Mouse (Mus musculus) liver, adult 2 months (tissue): Measurements from ENCODE around the gene Srgap3.

Experiments used
- CTCF ChIP-seq: fragments of 200-500 bp; IDR thresholded peaks from 2 replicates; pipeline ENCODE4 v1.5.1; 2011; ENCODE audit warnings: low read depth, low read length, control low read depth
- POLR2A ChIP-seq: fragments of 200-500 bp; IDR thresholded peaks from 2 replicates; pipeline ENCODE4 v1.6.1; 2011; ENCODE audit warnings: low read length, control low read depth; ENCODE audit not compliant: insufficient read depth; ENCODE audit errors: extremely low read depth

GRCm38 (mm10) chr6:112725468-112725867 lies 221.6 kb downstream of the Srgap3 start:
- TF ChIP-seq POLR2A (no peak), CTCF (no peak)
